Mouse (Mus musculus): ENCODE data around the gene Icam4.
"Not testable (repeated sequence)": the region's sequence is repeated elsewhere in the genome, so short reads cannot be mapped to it uniquely, and the experiment has no call there.

Gene Icam4

GRCm38 (mm10) chr9:21036161-21036560, 7.0 kb downstream of the Icam4 start:
- no peak for DNase-seq

- DNase-seq = no peak
Measured at GRCm38 (mm10) chr9:21036666-21037065, 7.5 kb downstream of the Icam4 start.

- no peak for DNase-seq
Measured at GRCm38 (mm10) chr9:21037481-21037891, 8.3 kb downstream of the Icam4 start.

GRCm38 (mm10) chr9:21039779-21040178, 10.6 kb downstream of the Icam4 start:
- no peak for DNase-seq

GRCm38 (mm10) chr9:21041308-21041707, 12.1 kb downstream of the Icam4 start:
- no peak for DNase-seq

- no peak for DNase-seq
Measured at GRCm38 (mm10) chr9:21043563-21043962, 14.4 kb downstream of the Icam4 start.

GRCm38 (mm10) chr9:21044785-21045184, 15.6 kb downstream of the Icam4 start:
- not testable (repeated sequence) for DNase-seq

- DNase-seq = no peak
Measured at GRCm38 (mm10) chr9:21045235-21045634, 16.1 kb downstream of the Icam4 start.

- no peak for DNase-seq
Measured at GRCm38 (mm10) chr9:21051578-21051977, 22.4 kb downstream of the Icam4 start.

GRCm38 (mm10) chr9:21062928-21063327, 33.8 kb downstream of the Icam4 start:
- DNase-seq = no peak

GRCm38 (mm10) chr9:21067006-21067684, 38.0 kb downstream of the Icam4 start, which contains the start of gene Zglp1:
TSS of gene Zglp1 (minus strand) at chr9:21067093.
- no peak for DNase-seq

- no peak for DNase-seq
Measured at GRCm38 (mm10) chr9:21072641-21073040, 43.5 kb downstream of the Icam4 start.

- peak; percentile 83 for DNase-seq
Measured at GRCm38 (mm10) chr9:21073044-21073840, 44.1 kb downstream of the Icam4 start, which contains the start of the genes Gm49373 and Fdx1l. TSS of gene Gm49373 (minus strand) at chr9:21073096. TSS of gene Fdx1l (minus strand) at chr9:21073614.

- DNase-seq = no peak
Measured at GRCm38 (mm10) chr9:21074173-21074572, 45.0 kb downstream of the Icam4 start.

GRCm38 (mm10) chr9:21075625-21076024, 46.5 kb downstream of the Icam4 start:
- no peak for DNase-seq

Measured in cerebellum, adult 8-10 months (tissue).